Mouse (Mus musculus) urinary bladder, adult 18-20 months (tissue): ENCODE measurements around the gene Smn1.
"Not testable (repeated sequence)": the region's sequence is repeated elsewhere in the genome, so short reads cannot be mapped to it uniquely, and the experiment has no call there.

ENCODE experiments used
- DNase-seq, 2 experiments: peaks; one replicate each; pipeline ENCODE4 v3.0.0; 2022; ENCODE audit warnings: low spot score in 2 of 2, mixed read lengths in 2 of 2

The Smn1 gene

DNA sequence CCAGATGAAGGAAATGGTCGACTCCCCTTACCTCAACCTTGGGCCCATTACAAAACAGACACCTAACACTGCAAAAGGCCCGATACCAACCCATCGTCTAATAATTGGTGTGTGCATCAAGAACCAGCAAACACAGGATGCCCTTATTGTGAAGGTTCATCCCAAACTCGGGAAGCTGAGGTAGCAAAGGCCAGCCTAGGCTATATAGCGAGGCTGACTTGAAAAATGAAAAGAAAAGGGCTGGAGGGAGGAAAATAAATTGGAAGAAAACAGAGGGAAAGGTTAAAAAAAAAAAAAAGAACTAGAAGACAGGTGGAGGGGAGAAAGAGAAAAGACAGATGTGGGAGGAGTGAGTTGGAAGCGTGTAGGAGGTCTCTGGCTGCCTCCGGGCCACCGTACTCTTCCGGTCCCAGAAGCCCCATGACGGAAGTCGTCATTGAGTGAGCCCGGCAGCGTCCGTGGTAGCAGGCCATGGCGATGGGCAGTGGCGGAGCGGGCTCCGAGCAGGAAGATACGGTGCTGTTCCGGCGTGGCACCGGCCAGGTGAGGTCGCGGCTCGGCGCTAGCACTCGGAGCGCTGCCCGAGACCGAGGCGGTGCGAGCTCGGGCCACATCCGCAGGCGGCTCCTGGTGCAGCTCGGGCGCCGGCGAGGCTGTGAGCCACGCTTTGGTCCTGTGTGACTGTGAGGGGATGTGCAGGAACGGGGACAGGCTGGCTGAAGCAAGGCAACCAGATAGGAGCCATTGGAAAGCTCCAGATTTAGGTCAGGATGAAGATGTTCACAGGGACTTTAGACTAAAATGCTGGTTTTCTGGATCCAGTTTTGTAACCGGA lies at the start of gene Smn1:
TSS of gene Smn1 (plus strand) at position 430 of the 835 bp plus-strand sequence.
- DNase-seq: peak; percentile 86 to 89

DNA sequence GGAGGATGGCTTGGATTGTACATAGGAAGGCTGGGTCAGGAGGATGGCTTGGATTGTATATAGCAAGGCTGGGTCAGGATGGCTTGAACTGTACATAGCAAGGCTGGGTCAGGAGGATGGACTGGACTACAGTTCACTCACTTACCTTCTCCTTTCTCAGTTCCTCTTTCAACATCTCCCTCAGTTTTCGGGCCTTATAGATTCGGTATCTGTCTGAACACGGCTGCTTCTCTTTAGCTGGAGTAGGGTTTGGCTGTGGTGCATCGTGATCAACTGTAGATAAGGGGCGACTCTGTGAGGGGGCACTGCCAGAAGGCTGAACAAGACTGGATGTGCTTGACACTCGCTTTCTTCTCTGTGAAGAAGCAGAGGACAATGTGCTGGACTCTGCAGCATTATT lies 25.8 kb upstream of the Smn1 start:
- DNase-seq: no peak

DNA sequence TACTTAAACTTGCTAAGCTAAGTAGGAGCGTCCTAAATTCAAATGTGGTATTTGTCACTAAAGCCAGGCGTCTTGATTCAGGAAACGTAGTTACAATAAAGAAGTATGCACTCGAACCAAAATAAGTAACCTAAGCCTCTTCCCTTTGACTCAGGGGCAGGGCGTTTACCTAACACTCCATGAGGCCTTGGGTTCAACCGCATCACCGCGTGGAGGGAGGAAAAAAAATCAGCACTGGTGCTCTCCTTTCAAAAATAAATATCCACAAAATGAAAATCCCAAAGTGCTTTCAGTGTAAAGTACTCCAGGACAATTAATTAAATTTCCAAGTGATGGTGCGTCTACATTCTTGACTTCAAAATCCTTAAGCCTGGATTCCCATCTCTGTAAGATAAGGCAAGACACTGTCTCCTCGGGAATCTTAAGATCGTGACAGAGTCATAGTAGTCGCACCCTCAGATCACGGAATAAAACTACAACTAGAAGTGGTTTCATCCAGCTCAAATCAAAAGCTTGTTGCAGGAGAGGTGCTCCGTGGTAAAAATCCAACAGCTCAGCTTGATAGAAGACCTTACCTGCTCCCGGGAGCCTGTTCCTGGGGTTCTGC lies 21.5 kb upstream of the Smn1 start:
- no peak for DNase-seq

DNA sequence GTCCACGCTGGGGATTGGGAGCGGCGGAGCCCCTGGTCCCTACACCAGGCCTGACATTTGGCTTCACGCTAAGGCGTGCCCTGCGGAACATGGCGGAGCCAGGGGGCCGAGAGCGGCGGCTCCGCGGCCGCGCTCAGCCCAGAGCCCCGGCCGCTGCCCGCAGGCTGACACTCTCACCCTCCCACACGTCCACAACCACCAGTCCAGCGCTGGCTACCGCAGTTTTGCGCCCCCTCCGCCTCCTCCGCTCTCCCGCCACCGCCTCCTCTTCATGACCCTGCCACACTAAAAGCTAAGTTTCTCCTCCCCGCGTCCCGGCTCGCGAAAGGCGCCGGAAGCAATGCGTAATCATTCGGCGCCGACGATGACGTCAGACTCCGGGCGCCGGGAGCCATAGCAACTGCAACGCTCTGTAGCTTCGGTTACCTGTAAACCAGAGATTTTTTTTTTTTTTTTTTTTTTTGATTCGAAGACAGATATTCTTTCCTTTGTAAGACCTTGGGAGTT lies 20.9 kb upstream of the Smn1 start, which contains the start of gene Bdp1:
TSS of gene Bdp1 (minus strand) at position 323 of the 507 bp plus-strand sequence.
- peak; percentile 90 to 96 for DNase-seq

DNA sequence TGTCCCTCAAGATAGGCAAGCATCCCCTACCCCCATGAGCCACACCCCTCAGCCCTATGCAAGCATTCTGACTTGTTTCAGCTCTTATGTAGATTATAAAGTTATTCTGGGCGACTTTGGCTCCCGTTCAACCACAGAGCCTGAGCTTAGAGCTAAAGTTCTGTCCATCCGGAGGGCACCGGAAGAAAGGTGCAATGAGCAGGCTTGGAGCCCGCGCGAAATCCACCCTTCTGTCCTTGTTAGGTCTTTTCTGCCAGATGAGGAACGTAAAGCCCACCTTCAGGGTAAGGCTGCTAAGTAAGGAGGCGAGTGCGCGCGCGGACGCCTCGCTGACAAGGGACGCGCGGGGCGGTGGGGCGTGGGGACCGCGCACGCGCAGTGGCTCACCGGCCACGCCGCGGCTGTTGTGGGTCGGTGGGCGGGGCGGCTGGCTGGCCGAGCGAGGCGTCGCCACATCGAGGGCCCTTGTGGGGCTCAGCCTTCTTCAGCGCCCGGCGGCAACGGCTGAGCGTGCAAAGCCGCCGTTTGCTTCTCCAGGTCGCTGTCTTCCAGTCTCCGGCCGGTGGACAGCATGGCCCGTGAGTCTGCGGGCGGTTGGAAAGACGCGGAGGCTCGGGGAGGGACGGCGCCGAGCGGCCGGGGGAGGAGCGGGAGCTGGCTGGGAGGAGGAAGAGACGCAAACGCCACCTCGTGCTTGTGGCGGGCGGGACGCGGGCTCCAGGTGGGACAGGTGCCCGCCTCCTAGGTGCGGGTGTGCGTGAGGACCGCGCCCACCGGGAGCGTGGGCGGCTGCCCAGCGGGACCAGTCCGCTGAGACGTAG lies 16.8 kb upstream of the Smn1 start, which contains the start of gene Serf1:
TSS of gene Serf1 (plus strand) at position 361 of the 821 bp plus-strand sequence.
- DNase-seq: peak; percentile 67 to 82

DNA sequence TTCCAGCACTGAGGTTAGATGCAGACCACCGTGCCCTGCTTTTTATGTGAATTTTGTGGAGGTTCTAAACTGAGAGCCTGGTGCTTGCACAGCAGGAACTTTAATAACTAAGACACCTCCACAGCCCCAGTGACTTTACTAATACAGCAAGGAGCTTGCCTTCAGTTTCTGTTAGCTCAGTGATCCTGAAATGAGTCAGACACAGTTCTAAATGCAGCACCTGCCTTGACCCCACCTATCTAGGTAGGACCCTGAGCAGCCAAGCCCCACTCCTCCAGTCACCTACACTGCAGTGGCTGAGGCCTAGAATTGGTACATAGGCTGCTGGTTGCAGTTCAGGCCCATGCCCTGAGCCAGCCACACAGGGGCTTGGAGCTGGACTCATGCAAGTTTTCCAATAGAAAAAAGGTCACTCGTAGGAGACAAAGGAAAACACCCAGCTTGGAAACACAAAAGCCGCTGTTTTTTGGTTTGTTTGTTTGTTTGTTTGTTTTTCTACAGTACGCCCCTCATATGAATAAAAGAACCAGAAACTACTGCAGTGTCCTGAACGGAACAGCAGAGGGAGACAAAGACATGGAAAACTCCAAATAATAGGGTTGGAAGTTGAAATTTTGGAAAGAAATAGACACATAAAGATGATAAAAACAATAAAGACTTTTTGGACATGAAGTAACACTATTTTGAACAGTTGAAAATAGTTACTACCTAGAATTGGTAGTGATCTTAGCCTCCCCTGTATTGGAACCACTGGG lies 12.3 kb upstream of the Smn1 start:
- no peak for DNase-seq

DNA sequence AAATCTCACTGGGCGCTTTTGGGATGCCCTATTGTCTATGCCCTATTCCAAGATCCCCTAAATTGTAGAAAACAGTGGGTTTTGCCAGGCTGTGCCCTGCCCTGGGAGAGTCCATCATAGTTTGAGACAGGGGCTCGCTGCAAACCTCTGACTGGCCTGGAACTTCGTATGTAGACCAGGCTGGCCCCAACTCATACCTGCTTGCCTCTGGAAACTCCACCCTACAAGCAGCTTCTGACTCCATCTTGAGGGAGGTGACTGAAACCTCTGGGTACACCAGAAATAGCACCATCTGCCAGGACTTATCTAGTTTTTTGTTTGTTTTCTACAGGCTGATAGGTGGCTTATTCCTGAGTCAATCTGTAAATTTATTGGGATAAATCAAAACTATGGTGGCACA lies 682 bp upstream of the Smn1 start:
- no peak for DNase-seq

DNA sequence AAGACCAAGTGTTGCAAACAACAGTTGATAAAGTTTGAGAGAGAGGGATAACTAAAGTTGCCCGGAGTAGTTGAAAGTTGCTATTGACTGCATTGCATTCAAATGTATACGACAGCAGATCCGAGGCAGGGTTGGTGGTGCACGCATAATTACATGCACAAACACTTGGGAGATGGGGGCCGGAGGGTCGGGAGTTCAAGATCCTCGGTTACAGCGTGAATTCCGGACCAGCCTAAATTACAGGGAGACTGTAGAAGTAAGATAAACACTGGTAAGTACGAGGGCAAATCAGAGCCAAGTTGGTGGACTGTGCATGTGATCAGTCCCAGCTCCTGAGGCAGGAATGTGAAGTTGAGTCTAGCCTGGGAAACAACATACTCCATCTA lies 599 bp downstream of the Smn1 start:
- DNase-seq: no peak

DNA sequence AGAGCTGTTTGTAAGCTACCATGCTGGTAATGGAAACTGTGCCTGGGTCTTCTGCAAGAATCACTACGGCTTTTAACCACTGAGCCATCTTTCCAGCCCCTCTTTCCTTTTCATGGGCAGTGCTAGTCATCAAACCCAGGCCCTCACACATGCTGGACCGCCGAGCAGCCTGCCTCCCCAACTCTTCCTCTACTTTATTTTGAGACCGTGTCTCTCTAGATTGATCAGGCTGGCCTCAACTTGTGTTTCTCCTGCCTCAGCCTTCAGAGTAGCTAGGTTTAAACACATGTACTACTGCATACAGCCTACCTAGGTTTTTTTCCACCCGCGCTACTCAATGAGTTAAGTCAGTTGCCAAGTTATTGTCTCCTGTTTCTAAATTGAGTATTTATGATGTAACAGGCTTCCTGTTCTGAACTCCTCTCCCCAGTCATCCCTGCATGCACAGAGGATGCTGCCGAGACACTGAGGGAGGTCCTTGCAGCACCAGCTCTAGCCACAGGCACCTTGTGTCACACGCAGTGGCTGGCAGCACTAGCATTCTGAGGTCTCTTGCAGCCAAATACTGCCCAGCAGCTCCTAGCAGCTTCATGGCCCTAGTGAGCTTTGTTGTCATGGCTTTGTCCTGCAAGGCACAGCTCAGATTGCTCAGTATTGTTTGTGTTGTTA lies 17.1 kb downstream of the Smn1 start:
- DNase-seq: no peak

DNA sequence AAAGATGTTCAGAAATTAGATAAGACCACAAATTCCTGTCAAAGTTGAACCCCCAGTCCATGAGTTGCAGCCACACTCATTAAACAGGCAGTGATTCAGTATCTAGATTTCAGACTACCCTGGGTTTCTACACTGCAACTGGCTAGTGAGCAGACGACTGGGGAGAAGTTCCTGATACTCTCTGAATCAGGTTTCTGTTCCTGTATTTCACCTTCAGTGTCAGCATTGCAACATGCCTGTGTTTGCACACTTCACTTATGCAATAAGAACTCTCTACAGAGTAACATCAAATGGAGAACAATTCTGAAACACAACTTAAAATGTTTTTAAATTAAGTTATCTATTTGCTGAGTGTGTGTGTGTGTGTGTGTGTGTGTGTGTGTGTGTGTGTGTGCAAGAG lies 28.0 kb downstream of the Smn1 start:
- no peak for DNase-seq

DNA sequence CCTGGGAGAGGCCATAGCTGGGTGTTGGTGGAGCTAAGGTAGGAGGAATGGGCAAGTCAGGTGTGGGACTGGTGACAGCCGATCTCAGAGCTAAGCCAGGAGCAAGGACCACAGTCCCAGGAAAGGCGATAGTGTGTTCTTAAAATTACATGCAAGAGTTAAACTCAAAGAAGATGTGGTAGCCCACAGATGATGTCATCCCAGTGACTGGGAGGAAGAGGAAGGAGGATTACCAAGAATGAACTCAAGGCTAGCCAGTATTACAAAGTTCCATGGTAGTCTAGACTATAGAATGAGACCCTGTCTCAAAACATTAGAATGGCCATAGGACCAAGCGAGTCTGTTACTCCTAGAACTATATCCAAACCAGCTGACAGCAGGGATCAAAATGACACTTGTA lies 32.0 kb downstream of the Smn1 start:
- no peak for DNase-seq

DNA sequence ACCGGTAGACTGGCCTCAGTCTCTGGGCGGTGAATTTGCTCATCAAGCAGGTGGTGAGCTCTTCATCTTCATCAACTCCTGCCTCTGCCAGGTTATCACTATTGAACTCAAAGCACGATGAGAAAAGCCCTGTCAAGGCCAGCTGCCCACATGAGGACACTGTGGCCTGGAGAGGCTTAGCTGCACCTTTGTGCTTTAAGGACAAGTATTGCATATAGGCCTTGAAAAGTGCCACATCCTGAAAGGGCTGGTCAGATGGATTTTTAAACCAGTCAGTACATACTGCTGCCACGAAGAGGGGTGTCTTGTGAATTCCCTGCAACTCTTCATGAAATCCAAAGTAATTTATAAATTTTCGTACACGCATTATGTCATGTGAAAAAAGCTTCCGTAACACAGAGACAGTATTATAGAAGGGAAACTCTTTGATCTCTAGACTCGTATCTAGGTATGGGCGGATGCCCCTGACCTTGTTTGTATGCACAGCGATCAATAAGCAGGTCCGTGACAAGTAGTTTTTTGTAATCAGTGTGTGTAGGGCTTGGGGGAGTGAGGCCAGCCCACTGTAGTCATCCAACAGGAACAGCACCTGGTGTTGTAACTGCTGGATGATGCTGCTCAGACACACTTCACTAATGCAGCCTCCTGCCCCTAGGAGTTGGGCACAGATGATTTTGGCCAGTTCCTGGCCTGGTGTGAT lies 36.7 kb downstream of the Smn1 start:
- not testable (repeated sequence) for DNase-seq

DNA sequence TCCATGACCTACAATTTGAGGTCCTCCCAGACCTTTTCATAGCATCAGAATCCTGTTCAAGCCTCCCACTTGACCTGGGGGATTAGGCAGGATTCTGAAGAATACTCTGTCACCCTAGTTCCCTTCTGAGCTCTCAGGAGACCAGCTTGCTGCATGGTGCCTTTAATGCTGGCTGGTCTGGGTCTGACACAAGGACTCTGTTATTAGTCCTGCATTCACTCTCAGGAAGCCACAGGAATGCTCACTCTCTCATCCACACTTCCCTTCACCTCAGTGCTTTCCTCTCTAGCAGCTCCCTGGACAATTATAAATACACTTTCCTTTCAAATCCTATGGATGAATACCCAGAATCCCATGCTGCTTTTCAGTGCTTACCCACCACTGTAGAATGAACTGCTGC lies 37.8 kb downstream of the Smn1 start:
- not testable (repeated sequence) for DNase-seq

DNA sequence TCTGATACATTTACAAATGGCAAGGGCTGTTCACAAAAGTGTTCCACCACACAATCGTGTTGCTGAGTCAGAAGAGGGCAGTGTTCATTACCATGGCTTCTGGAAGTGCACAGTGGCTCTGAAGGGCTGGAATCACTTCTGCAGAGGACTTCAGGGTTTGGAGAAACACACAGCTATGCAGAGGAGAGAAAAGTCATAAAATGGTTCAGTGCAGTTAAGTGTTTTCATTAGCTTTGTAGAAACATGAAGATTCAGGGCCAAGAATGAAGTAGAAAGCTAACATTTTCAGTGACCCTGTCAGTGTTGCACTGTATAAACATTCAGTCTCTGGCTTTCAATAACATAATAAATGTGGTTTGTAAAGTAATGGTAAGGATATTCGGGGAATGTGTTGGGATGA lies 41.7 kb downstream of the Smn1 start:
- DNase-seq: not testable (repeated sequence)

DNA sequence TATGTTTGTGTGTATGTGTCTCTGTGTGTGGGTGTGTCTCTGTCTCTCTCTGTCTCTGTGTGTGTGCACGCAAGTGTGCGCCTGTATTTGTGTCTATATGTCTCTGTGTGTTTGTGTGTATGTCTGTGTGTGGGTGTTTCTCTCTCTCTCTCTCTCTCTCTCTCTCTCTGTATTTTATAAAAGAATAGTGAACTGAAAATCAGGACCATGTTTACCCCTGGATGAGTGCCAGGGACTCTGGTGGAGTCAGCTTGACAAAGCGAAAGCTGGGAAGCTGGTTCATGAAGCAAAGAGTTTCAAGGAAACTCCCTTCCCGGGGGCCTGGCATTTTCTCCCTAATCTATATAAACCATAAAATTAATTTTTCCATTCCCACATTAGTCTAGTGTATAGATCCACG lies 49.7 kb downstream of the Smn1 start:
- DNase-seq: not testable (repeated sequence)

DNA sequence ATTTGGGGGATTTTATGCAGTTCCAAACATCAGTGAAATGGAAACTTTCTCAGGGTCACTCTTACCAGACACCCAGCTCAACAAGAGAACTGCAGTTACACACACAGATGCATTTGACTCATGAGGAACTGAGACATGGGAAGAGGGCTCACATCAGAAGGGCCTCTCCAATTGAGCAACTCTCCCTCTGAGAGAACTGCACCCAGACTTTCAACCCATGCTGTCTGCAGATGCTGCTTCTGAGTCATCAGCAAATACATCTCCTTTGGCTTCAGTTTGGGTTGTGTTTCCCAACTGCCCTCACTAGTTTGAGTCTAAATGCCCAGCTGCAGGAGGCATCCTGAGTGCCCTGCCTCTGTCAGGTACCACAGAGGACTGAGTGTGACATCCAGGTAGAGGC lies 58.5 kb downstream of the Smn1 start:
- not testable (repeated sequence) for DNase-seq
